Mouse (Mus musculus): ENCODE measurements around the gene Tra2a. TPM values are rescaled to one million over a fixed set of nuclear protein-coding genes. Genes with fewer than 3 reads are reported as not detected.

Gene Tra2a
- total RNA-seq (2023) = 181 TPM

GRCm38 (mm10) chr6:49263847-49264243, at the start of gene Tra2a:
TSS of gene Tra2a (minus strand) at chr6:49264033.

GRCm38 (mm10) chr6:49214928-49215747, 48.7 kb downstream of the Tra2a start, which contains the start of gene Igf2bp3:
TSS of gene Igf2bp3 (minus strand) at chr6:49214957.

Other genes with a start within 250 kb of the Tra2a start
- 0.40 TPM for gene Gpnmb, start 227.5 kb downstream of the Tra2a start, total RNA-seq (2023)
- gene Malsu1, start 190.2 kb downstream of the Tra2a start, total RNA-seq (2023) = 43.6 TPM
- not detected for gene Igf2bp3, start 49.1 kb downstream of the Tra2a start, total RNA-seq (2023)
- gene Ccdc126, start 55.2 kb upstream of the Tra2a start, total RNA-seq (2023) = 6.7 TPM
- gene Fam221a, start 103.7 kb upstream of the Tra2a start, total RNA-seq (2023) = 6.1 TPM
- not detected for gene Stk31, start 131.6 kb upstream of the Tra2a start, total RNA-seq (2023)

Data from CD8-positive naive resting alpha-beta T cell, adult 57 days (primary cell).